Mouse (Mus musculus) frontal cortex, adult 2 months (tissue): ENCODE results near the gene Arhgef18. TPM values are rescaled to one million over a fixed set of nuclear protein-coding genes. Genes with fewer than 3 reads are reported as not detected.

Experiments used
- DNase-seq, 2 experiments: peaks; one replicate each; pipeline ENCODE4 v3.0.0; 2022; ENCODE audit warnings: low spot score in 1 of 2; ENCODE audit errors: extremely low spot score in 1 of 2
- polyA plus RNA-seq: library from polyadenylated mRNA; depleted of rRNA; stranded (reverse); fragments of >200 nt; gene quantifications from 2 replicates; pipeline ENCODE4 v1.2.3, GENCODE M21; 2012; rRNA removed

Gene Arhgef18
- polyA plus RNA-seq, 1 experiment = 33.8 TPM

- DNase-seq = no peak
Observed at GRCm38 (mm10) chr8:3498583-3498982, 105.8 kb downstream of the Arhgef18 start.

- DNase-seq = peak in 1 of 2 experiments; percentile 30
Observed at GRCm38 (mm10) chr8:3499751-3500150, 106.9 kb downstream of the Arhgef18 start.

GRCm38 (mm10) chr8:3500235-3501090 is 107.7 kb downstream of the Arhgef18 start, which contains the start of gene Mcoln1:
Mcoln1 (plus strand) TSS chr8:3500457.
- DNase-seq = peak; percentile 96 to 99

GRCm38 (mm10) chr8:3502217-3502616 is 109.4 kb downstream of the Arhgef18 start:
- peak in 1 of 2 experiments; percentile 51 for DNase-seq

Other genes starting within 250 kb of the Arhgef18 start
- 16.2 and 17.3 TPM in 2 replicates for gene Insr, start 113.4 kb upstream of the Arhgef18 start, polyA plus RNA-seq
- 0.46 and 0.52 TPM in 2 replicates for gene A430078G23Rik, start 39.6 kb upstream of the Arhgef18 start, polyA plus RNA-seq
- gene Pex11g, start 74.7 kb downstream of the Arhgef18 start, polyA plus RNA-seq = 1.6 and 2.0 TPM in 2 replicates
- 0.19 and 0.28 TPM in 2 replicates for gene Tex45, start 77.9 kb downstream of the Arhgef18 start, polyA plus RNA-seq
- 48.5 and 50.2 TPM in 2 replicates for gene Zfp358, start 100.1 kb downstream of the Arhgef18 start, polyA plus RNA-seq
- gene Mcoln1, start 107.5 kb downstream of the Arhgef18 start, polyA plus RNA-seq = 215 and 230 TPM in 2 replicates
- gene Pnpla6, start 122.4 kb downstream of the Arhgef18 start, polyA plus RNA-seq = 65.5 and 79.6 TPM in 2 replicates
- 0.56 TPM in 1 of 2 replicates, not detected in the other for gene C330021F23Rik, start 175.0 kb downstream of the Arhgef18 start, polyA plus RNA-seq
- 31.7 and 32.7 TPM in 2 replicates for gene Camsap3, start 194.3 kb downstream of the Arhgef18 start, polyA plus RNA-seq
- 56.1 and 56.4 TPM in 2 replicates for gene Xab2, start 228.3 kb downstream of the Arhgef18 start, polyA plus RNA-seq
- 66.2 and 68.9 TPM in 2 replicates for gene Pet100, start 228.5 kb downstream of the Arhgef18 start, polyA plus RNA-seq
- gene Pcp2, start 232.5 kb downstream of the Arhgef18 start, polyA plus RNA-seq = 1.5 and 2.2 TPM in 2 replicates
- gene Stxbp2, start 237.9 kb downstream of the Arhgef18 start, polyA plus RNA-seq = 292 and 302 TPM in 2 replicates